Mouse (Mus musculus) cortical plate, adult 2 months (tissue): ENCODE measurements around the gene Ddi1. TPM values are rescaled to one million over a fixed set of nuclear protein-coding genes. Genes with fewer than 3 reads are reported as not detected.
"Not testable (repeated sequence)": the region's sequence is repeated elsewhere in the genome, so short reads cannot be mapped to it uniquely, and the experiment has no call there.

Source experiments
- H3K27ac ChIP-seq: fragments of 200-500 bp; 2 replicates; pipeline ENCODE4 v1.5.1; 2012; ENCODE audit warnings: low read length, control low read depth, inconsistent platforms; ENCODE audit not compliant: insufficient read depth
- H3K4me1 ChIP-seq: fragments of 200-500 bp; 2 replicates; pipeline ENCODE4 v1.6.1; 2011; ENCODE audit warnings: low read length; ENCODE audit not compliant: control insufficient read depth, insufficient read depth
- H3K4me3 ChIP-seq: fragments of 200-500 bp; 2 replicates; pipeline ENCODE4 v1.5.1; 2011; ENCODE audit warnings: mild to moderate bottlenecking, low read length, control low read depth; ENCODE audit not compliant: insufficient read depth
- CTCF ChIP-seq: fragments of 200-500 bp; IDR thresholded peaks from 2 replicates; pipeline ENCODE4 v1.5.1; 2011; ENCODE audit warnings: mild to moderate bottlenecking, control low read depth, low read length; ENCODE audit not compliant: insufficient read depth; ENCODE audit errors: extremely low read depth
- POLR2A ChIP-seq: fragments of 200-500 bp; IDR thresholded peaks from 2 replicates; pipeline ENCODE4 v1.6.1; 2011; ENCODE audit warnings: mild to moderate bottlenecking, low read length, control low read depth; ENCODE audit not compliant: insufficient read depth; ENCODE audit errors: extremely low read depth
- polyA plus RNA-seq: library from polyadenylated mRNA; depleted of rRNA; stranded (reverse); fragments of >200 nt; gene quantifications from 2 replicates; pipeline ENCODE4 v1.2.3, GENCODE M21; 2012; rRNA removed

Ddi1 gene
- polyA plus RNA-seq, 1 experiment, result not detected

DNA sequence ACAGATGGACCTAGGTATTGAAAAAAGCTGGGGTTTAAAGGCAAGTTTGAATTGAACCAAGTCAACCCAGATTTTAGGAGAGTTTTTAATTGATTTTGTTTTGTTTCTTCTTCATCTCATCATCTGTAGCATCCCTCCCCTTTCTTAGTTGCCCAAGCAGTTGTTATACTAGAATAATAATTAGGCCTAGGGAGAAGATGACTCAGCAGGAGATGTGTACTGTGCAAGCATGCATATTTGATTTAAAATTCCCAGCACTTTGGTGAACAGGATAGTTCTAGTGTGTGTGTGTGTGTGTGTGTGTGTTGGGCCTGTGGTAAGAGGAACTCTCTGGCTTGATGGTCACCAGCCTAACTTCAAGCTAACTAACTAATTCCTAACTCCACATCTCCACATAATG, 12.6 kb downstream of the Ddi1 start:
- TF ChIP-seq CTCF, result no peak
- TF ChIP-seq POLR2A, result no peak

GRCm38 (mm10) chr9:6251990-6252389, 17.7 kb downstream of the Ddi1 start:
- no peaks in the 10 kb centered on the region for H3K4me1 ChIP-seq
- H3K27ac ChIP-seq, result no peak overlapping the region
- no peak overlapping the region for H3K4me3 ChIP-seq
- TF ChIP-seq POLR2A, result no peak
- TF ChIP-seq CTCF, result no peak

More for the DNA sequence above, 12.6 kb downstream of the Ddi1 start:
- H3K4me3 ChIP-seq, result no peak overlapping the region
- no peak overlapping the region for H3K27ac ChIP-seq
- no peaks in the 10 kb centered on the region for H3K4me1 ChIP-seq

- Histone ChIP-seq H3K4me1 (no peaks in the 10 kb centered on the region), H3K4me3 (no peak overlapping the region), H3K27ac (no peak overlapping the region)
- TF ChIP-seq POLR2A (no peak), CTCF (no peak)
These were observed 19.3 kb downstream of the Ddi1 start for GRCm38 (mm10) chr9:6250320-6250719.

GRCm38 (mm10) chr9:6235982-6236381, 33.7 kb downstream of the Ddi1 start:
- not testable (repeated sequence) for H3K4me3 ChIP-seq, H3K27ac ChIP-seq, H3K4me1 ChIP-seq

DNA sequence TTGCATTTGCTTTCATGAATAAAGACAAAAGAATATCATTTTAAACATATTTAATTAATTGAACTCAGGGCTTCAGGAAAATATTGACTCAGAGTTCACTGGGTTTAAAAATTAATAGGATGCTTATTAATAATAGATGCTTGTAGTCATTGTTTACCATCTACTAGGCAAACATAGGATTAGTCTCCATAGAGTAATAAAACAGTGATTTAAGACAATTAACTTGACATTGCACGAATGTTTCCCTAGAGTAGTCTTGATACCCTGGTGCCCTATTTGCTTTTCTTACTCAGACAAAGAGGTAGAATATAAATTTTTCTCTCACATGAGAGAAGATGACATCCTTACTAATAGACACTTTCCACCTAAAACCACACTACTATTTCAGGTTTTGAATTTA, 52.1 kb downstream of the Ddi1 start:
- TF ChIP-seq CTCF (no peak), POLR2A (no peak)
- Histone ChIP-seq H3K4me3 (no peak overlapping the region), H3K4me1 (no peaks in the 10 kb centered on the region), H3K27ac (no peak overlapping the region)

DNA sequence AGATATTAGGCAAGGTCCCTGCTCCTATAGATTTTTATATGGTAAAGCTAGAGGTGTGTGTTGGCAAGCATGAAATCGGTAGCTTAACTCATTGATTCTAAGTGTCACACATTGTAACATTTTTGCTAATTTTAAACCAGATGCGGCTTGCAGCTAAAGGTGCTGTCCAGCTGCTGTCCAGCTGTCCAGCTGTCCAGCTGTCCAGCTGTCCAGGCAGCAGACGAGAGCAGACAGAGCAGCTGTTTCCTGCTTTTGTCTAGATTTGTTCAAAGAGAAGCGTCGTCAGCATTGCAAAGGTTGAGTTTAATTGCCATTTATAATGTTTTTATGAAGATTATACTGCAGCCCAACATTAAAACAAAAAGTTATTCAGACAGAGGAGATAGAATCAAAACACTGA, 56.8 kb downstream of the Ddi1 start:
- no peak for TF ChIP-seq POLR2A
- TF ChIP-seq CTCF, result no peak
- Histone ChIP-seq H3K4me1 (no peaks in the 10 kb centered on the region), H3K27ac (no peak overlapping the region), H3K4me3 (no peak overlapping the region)

Other genes with a start within 250 kb of the Ddi1 start
- gene Pdgfd, start 101.3 kb downstream of the Ddi1 start, polyA plus RNA-seq, result 2.4 and 2.6 TPM in 2 replicates